Mouse (Mus musculus) liver, postnatal 0 days (tissue): ENCODE measurements around the gene Myh7b. TPM values are rescaled to one million over a fixed set of nuclear protein-coding genes. Genes with fewer than 3 reads are reported as not detected.

Source experiments
- ATAC-seq: fragments of 200-750 bp; cut with Nextera tagmentation; 2 replicates; pipeline ENCODE4 v1.8.0; 2017; ENCODE audit warnings: mild to moderate bottlenecking, moderate library complexity
- DNase-seq: peaks from one replicate; pipeline ENCODE4 v3.0.0-alpha.2; 2016
- H3K27ac ChIP-seq: fragments of 300-500 bp; sonication (generic); 2 replicates; pipeline ENCODE4 v1.5.1; 2014; ENCODE audit warnings: antibody characterized with exemption, moderate library complexity, mild to moderate bottlenecking, low read depth
- H3K27me3 ChIP-seq: fragments of 300-500 bp; sonication (generic); 2 replicates; pipeline ENCODE4 v1.6.1; 2014; ENCODE audit warnings: low read length, control low read depth, mixed read lengths; ENCODE audit not compliant: insufficient read depth
- H3K36me3 ChIP-seq: fragments of 300-500 bp; sonication (generic); replicated peaks from 2 replicates; pipeline ENCODE4 v1.6.1; 2014; ENCODE audit warnings: mild to moderate bottlenecking, control low read depth, low read length, moderate library complexity, mixed read lengths; ENCODE audit not compliant: insufficient read depth
- H3K4me1 ChIP-seq: fragments of 300-500 bp; sonication (generic); 2 replicates; pipeline ENCODE4 v1.6.1; 2014; ENCODE audit warnings: antibody characterized with exemption, mild to moderate bottlenecking, control low read depth; ENCODE audit not compliant: insufficient read depth
- H3K4me2 ChIP-seq: fragments of 300-500 bp; sonication (generic); 2 replicates; pipeline ENCODE4 v1.6.1; 2014; ENCODE audit warnings: low read depth, mild to moderate bottlenecking, low read length, moderate library complexity, mixed read lengths
- H3K4me3 ChIP-seq: fragments of 300-500 bp; sonication (generic); 2 replicates; pipeline ENCODE4 v1.5.1; 2014; ENCODE audit warnings: low read depth, low read length
- H3K9ac ChIP-seq: fragments of 300-500 bp; sonication (generic); replicated peaks from 2 replicates; pipeline ENCODE4 v1.6.1; 2014; ENCODE audit warnings: mild to moderate bottlenecking, moderate library complexity
- H3K9me3 ChIP-seq: fragments of 300-500 bp; sonication (generic); 2 replicates; pipeline ENCODE4 v1.6.1; 2016; ENCODE audit warnings: mild to moderate bottlenecking, control low read depth, low read length, mixed read lengths
- CTCF ChIP-seq: sonication (generic); IDR thresholded peaks from 2 replicates; pipeline ENCODE4 v1.5.1; 2016; ENCODE audit warnings: antibody characterized with exemption, low read depth
- EP300 ChIP-seq: IDR thresholded peaks from 2 replicates; pipeline ENCODE4 v1.6.1; 2016; ENCODE audit warnings: antibody characterized with exemption, low read depth, mild to moderate bottlenecking
- WGBS: fragments of 180-500 bp; shearing (Covaris S2); extraction: QIAGEN DNeasy Blood & Tissue Kit; methylation state at CpG from one replicate; pipeline ENCODE4 v1.1.7; 2014; ENCODE audit not compliant: insufficient replicate concordance; 5-methylcytosine and 5-hydroxymethylcytosine counted together
- polyA plus RNA-seq: library from polyadenylated mRNA; unstranded; fragments of >200 nt; fragmentation: Nextera tagmentation; extraction: Ambion mirVana; gene quantifications from 2 replicates; pipeline ENCODE4 v1.2.1, GENCODE M21; 2015

Gene Myh7b
- polyA plus RNA-seq, 1 experiment from 2014 or later, result 0.38 TPM

- TF ChIP-seq CTCF (no peak), EP300 (no peak)
- ATAC-seq (no peak), DNase-seq (no peak)
- Histone ChIP-seq H3K9ac (no peak overlapping the region), H3K27me3 (peaks cover 26% of the 10 kb centered on the region), H3K9me3 (no peaks in the 10 kb centered on the region), H3K27ac (no peak overlapping the region), H3K4me1 (peaks cover 18% of the 10 kb centered on the region), H3K36me3 (peaks cover 38% of the 10 kb centered on the region), H3K4me2 (no peak overlapping the region), H3K4me3 (no peak overlapping the region)
- WGBS, result 77% methylated on average over 9 of the region's 9 CpGs
Observed at GRCm38 (mm10) chr2:155633731-155634130, 22.7 kb downstream of the Myh7b start.

- H3K4me1 ChIP-seq, result peaks cover 18% of the 10 kb centered on the region
- no peaks in the 10 kb centered on the region for H3K9me3 ChIP-seq
- H3K27ac ChIP-seq, result no peak overlapping the region
- no peak overlapping the region for H3K4me3 ChIP-seq
- ATAC-seq (no peak), DNase-seq (no peak)
- H3K36me3 ChIP-seq, result peaks cover 38% of the 10 kb centered on the region
- TF ChIP-seq CTCF (no peak), EP300 (no peak)
- no peak overlapping the region for H3K9ac ChIP-seq
- H3K27me3 ChIP-seq, result peaks cover 17% of the 10 kb centered on the region
- 92% methylated on average over 8 of the region's 8 CpGs for WGBS
- H3K4me2 ChIP-seq, result no peak overlapping the region
Observed at GRCm38 (mm10) chr2:155634562-155634961, 23.6 kb downstream of the Myh7b start.

- H3K4me2 ChIP-seq, result no peak overlapping the region
- no peaks in the 10 kb centered on the region for H3K9me3 ChIP-seq
- H3K4me3 ChIP-seq, result no peak overlapping the region
- TF ChIP-seq CTCF (no peak), EP300 (no peak)
- H3K36me3 ChIP-seq, result peaks cover 50% of the 10 kb centered on the region
- no peak for ATAC-seq
- H3K27ac ChIP-seq, result no peak overlapping the region
- WGBS, result 97% methylated on average over 8 of the region's 8 CpGs
- peaks cover 16% of the 10 kb centered on the region; the same call in 1 of the 2 replicates for H3K4me1 ChIP-seq
- no peak overlapping the region for H3K9ac ChIP-seq
- no peak for DNase-seq
- peaks cover 4% of the 10 kb centered on the region for H3K27me3 ChIP-seq
Observed at GRCm38 (mm10) chr2:155635961-155636360, 24.9 kb downstream of the Myh7b start.

- ATAC-seq, result no peak
- peaks cover 25% of the 10 kb centered on the region for H3K4me1 ChIP-seq
- DNase-seq, result no peak
- no peak overlapping the region for H3K27ac ChIP-seq
- no peak overlapping the region for H3K4me2 ChIP-seq
- no peaks in the 10 kb centered on the region for H3K27me3 ChIP-seq
- no peak overlapping the region for H3K4me3 ChIP-seq
- no peaks in the 10 kb centered on the region for H3K9me3 ChIP-seq
- H3K36me3 ChIP-seq, result peaks cover 59% of the 10 kb centered on the region
- TF ChIP-seq EP300, result no peak
- TF ChIP-seq CTCF, result no peak
- H3K9ac ChIP-seq, result no peak overlapping the region
Observed at GRCm38 (mm10) chr2:155636881-155637280, 25.9 kb downstream of the Myh7b start.

GRCm38 (mm10) chr2:155637411-155637810, 26.4 kb downstream of the Myh7b start:
- H3K4me2 ChIP-seq, result no peak overlapping the region
- peaks cover 65% of the 10 kb centered on the region for H3K36me3 ChIP-seq
- no peaks in the 10 kb centered on the region for H3K9me3 ChIP-seq
- H3K4me3 ChIP-seq, result no peak overlapping the region
- peak; percentile 52 for DNase-seq
- H3K27me3 ChIP-seq, result no peaks in the 10 kb centered on the region
- H3K4me1 ChIP-seq, result peaks cover 27% of the 10 kb centered on the region
- no peak overlapping the region for H3K9ac ChIP-seq
- 73% methylated on average over 4 of the region's 4 CpGs for WGBS
- no peak overlapping the region for H3K27ac ChIP-seq
- peak; percentile 41 for ATAC-seq
- TF ChIP-seq EP300, result no peak
- TF ChIP-seq CTCF, result no peak

GRCm38 (mm10) chr2:155640656-155641055, 29.6 kb downstream of the Myh7b start:
- DNase-seq (no peak), ATAC-seq (no peak)
- Histone ChIP-seq H3K27ac (no peak overlapping the region), H3K27me3 (no peaks in the 10 kb centered on the region), H3K9me3 (no peaks in the 10 kb centered on the region), H3K4me2 (no peak overlapping the region), H3K36me3 (peaks cover 69% of the 10 kb centered on the region), H3K4me1 (peaks cover 27% of the 10 kb centered on the region), H3K4me3 (no peak overlapping the region), H3K9ac (no peak overlapping the region)
- no peak for TF ChIP-seq EP300
- TF ChIP-seq CTCF, result no peak
- 82% methylated on average over 6 of the region's 6 CpGs for WGBS
